Mouse (Mus musculus) midbrain, embryonic 11.5 days (tissue): ENCODE results near the gene Gas7. TPM values are rescaled to one million over a fixed set of nuclear protein-coding genes. Genes with fewer than 3 reads are reported as not detected.

Experiments
- ATAC-seq: fragments of 200-750 bp; cut with Nextera tagmentation; 2 replicates; pipeline ENCODE4 v1.8.0; 2017; ENCODE audit warnings: moderate TSS enrichment, moderate library complexity; ENCODE audit not compliant: low FRiP score
- DNase-seq: peaks from one replicate; pipeline ENCODE4 v3.0.0; 2015; ENCODE audit warnings: low spot score; ENCODE audit errors: missing footprints
- H3K27ac ChIP-seq: fragments of 300-500 bp; sonication (generic); 2 replicates; pipeline ENCODE4 v1.5.1; 2014; ENCODE audit warnings: low read depth, low read length
- H3K27me3 ChIP-seq: fragments of 300-500 bp; sonication (generic); 2 replicates; pipeline ENCODE4 v1.6.1; 2014; ENCODE audit warnings: mild to moderate bottlenecking, low read length, moderate library complexity, mixed read lengths; ENCODE audit not compliant: control insufficient read depth, insufficient read depth
- H3K36me3 ChIP-seq: fragments of 300-500 bp; sonication (generic); 2 replicates; pipeline ENCODE4 v1.6.1; 2014; ENCODE audit warnings: mild to moderate bottlenecking, low read length, moderate library complexity, mixed read lengths; ENCODE audit not compliant: control insufficient read depth, insufficient read depth
- H3K4me1 ChIP-seq: fragments of 300-500 bp; sonication (generic); 2 replicates; pipeline ENCODE4 v1.6.1; 2014; ENCODE audit warnings: low read length; ENCODE audit not compliant: control insufficient read depth, insufficient read depth
- H3K4me2 ChIP-seq: fragments of 300-500 bp; sonication (generic); 2 replicates; pipeline ENCODE4 v1.6.1; 2014; ENCODE audit warnings: mild to moderate bottlenecking, moderate library complexity
- H3K4me3 ChIP-seq: fragments of 300-500 bp; sonication (generic); 2 replicates; pipeline ENCODE4 v1.5.1; 2014; ENCODE audit warnings: low read depth, low read length
- H3K9ac ChIP-seq: fragments of 300-500 bp; sonication (generic); 2 replicates; pipeline ENCODE4 v1.6.1; 2014; ENCODE audit warnings: low read length
- H3K9me3 ChIP-seq: fragments of 300-500 bp; sonication (generic); 2 replicates; pipeline ENCODE4 v1.6.1; 2016; ENCODE audit warnings: low read length; ENCODE audit not compliant: control insufficient read depth
- WGBS: fragments of 180-500 bp; shearing (Covaris S2); extraction: QIAGEN DNeasy Blood & Tissue Kit; methylation state at CpG from one replicate; pipeline ENCODE4 v1.1.7; 2014; 5-methylcytosine and 5-hydroxymethylcytosine counted together
- polyA plus RNA-seq: library from polyadenylated mRNA; unstranded; fragments of >200 nt; fragmentation: Nextera tagmentation; extraction: Ambion mirVana; gene quantifications from 2 replicates; pipeline ENCODE4 v1.2.1, GENCODE M21; 2014

Gene Gas7
- polyA plus RNA-seq, result 2.3 and 2.8 TPM in 2 replicates

DNA sequence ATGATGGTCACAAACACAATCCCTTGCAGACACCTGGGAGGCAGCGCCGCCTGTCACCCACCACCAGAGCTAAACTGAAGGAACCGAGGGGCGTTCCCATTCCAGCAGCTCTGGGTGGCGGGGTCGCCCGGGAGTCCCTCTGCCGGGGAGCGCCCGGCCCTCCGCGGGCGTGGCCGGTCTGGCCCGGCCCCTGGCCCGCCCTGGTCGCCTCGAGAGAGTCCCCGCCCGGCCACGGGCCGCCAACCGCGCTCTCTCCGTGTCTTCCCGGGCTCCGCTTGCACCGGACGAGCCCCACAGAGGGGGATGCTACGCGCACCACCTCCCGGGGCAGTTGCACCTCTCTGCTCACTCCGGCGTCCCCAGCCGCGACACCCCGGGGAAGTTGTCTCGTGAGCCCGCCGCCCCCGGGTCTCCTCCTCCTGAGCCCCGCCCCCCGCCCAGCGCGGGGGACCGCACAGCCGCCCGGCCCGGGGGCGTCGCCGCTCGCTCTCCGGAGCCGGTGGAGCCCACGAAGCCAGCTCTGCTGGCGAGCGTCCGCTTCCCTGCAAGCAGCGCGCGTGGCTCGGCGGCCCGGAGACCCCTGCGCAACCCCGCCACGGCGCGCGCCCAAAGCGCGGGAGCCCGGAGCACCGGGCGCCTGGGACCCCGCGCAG lies at the start of gene Gas7:
TSS of gene Gas7 (plus strand) at position 564 of the 653 bp plus-strand sequence.
- DNase-seq, result peak; percentile 92
- under 1% methylated on average over 77 of the region's 78 CpGs for WGBS
- Histone ChIP-seq H3K9ac (peak within 1 kb of the TSS; percentile 71), H3K9me3 (no peaks in the 10 kb centered on the region), H3K27me3 (peaks cover 13% of the 10 kb centered on the region; the same call in 1 of the 2 replicates), H3K36me3 (no peaks in the 10 kb centered on the region), H3K4me3 (peak within 1 kb of the TSS; percentile 71), H3K4me2 (peak within 1 kb of the TSS; percentile 99), H3K4me1 (no peaks in the 10 kb centered on the region; the same call in 1 of the 2 replicates), H3K27ac (no peak within 1 kb of the TSS)
- ATAC-seq, result peak; percentile 89

DNA sequence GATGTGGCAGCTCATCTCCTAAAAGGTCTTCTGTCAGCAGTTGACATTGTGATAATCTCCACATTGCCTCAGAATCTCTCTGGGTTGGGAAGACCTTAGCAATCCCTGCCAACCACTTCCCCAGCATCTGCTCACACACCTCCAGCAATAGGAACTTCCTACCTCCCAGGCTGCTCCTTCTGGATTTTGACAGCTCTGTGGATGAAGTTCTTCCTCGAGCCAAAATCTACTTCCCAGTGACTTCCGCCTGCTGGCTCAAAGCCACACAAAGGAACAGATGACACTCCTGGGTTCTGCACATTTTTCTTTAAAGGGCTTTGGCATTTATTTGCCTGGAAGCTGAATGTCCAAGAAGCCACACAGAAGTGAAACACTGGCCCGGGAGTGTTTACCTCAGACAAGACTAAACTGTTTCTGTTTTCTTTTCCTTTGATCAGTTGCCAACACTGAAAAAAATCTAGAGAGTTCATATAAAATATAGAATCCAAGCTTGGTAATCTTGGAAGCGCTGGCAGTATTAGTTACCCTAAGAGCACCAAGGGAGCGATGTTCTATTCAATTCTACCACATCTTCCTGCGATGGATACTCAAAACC lies 40.8 kb upstream of the Gas7 start:
- DNase-seq (no peak), ATAC-seq (no peak)
- Histone ChIP-seq H3K27ac (no peak overlapping the region), H3K4me2 (no peak overlapping the region), H3K4me1 (no peaks in the 10 kb centered on the region), H3K4me3 (no peak overlapping the region), H3K36me3 (no peaks in the 10 kb centered on the region), H3K9me3 (no peaks in the 10 kb centered on the region), H3K27me3 (no peaks in the 10 kb centered on the region), H3K9ac (no peak overlapping the region)
- 86% methylated on average over 6 of the region's 6 CpGs for WGBS

DNA sequence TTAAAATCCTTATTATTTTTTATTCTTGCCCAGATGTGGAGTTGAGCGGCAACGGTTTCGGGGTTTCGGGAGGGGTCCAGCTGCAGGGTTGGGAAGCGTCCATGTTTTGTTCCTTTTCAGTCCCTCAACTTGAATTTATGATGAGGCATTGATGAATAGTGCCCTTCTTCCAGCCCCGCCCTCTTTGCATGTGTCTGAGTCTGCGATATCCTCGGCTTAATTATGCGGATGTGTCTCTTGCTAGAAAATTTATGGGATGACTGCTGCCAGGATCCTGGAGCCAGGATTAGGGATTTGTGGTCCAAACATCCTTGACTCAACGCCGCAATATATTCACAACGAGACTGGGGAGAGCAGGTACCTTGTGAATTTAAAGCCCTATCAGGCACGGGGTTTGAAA lies 31.7 kb upstream of the Gas7 start:
- Histone ChIP-seq H3K9ac (no peak overlapping the region), H3K9me3 (no peaks in the 10 kb centered on the region), H3K4me3 (no peak overlapping the region), H3K27ac (no peak overlapping the region), H3K4me2 (no peak overlapping the region), H3K4me1 (no peaks in the 10 kb centered on the region), H3K27me3 (no peaks in the 10 kb centered on the region), H3K36me3 (no peaks in the 10 kb centered on the region)
- 93% methylated on average over 13 of the region's 13 CpGs for WGBS
- no peak for ATAC-seq
- DNase-seq, result no peak

GRCm38 (mm10) chr11:67428196-67428595 lies 27.0 kb upstream of the Gas7 start:
- DNase-seq (peak; percentile 86), ATAC-seq (no peak)
- Histone ChIP-seq H3K9ac (no peak overlapping the region), H3K27ac (no peak overlapping the region), H3K4me3 (no peak overlapping the region), H3K9me3 (no peaks in the 10 kb centered on the region), H3K36me3 (no peaks in the 10 kb centered on the region), H3K4me2 (no peak overlapping the region), H3K4me1 (no peaks in the 10 kb centered on the region), H3K27me3 (no peaks in the 10 kb centered on the region)
- WGBS, result 36% methylated on average over 3 of the region's 3 CpGs

DNA sequence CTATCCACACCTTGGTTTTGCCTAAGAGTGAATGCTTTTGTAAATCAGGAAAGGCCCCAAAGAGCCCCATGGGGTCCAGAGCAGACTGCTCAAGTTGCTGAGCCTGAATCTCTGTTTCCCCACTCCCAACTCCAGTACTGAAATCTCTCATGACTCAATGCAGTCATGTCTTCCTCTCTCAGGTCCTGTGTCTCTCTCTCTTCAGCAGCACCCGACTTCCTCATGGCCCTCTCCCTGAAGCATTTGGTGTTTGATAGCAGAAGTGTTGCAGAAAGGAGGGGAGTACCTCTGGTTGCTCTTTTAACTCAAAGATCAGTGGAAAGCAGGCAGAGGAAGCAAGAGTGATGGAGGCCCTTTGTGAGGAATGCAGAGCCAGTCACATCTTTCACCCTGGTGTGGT lies 25.4 kb upstream of the Gas7 start:
- H3K36me3 ChIP-seq, result no peaks in the 10 kb centered on the region
- no peaks in the 10 kb centered on the region for H3K9me3 ChIP-seq
- no peak overlapping the region for H3K27ac ChIP-seq
- DNase-seq (no peak), ATAC-seq (no peak)
- no peak overlapping the region for H3K4me2 ChIP-seq
- WGBS, result 71% methylated on average over 1 of the region's 1 CpGs
- no peak overlapping the region for H3K9ac ChIP-seq
- no peaks in the 10 kb centered on the region for H3K27me3 ChIP-seq
- no peaks in the 10 kb centered on the region for H3K4me1 ChIP-seq
- H3K4me3 ChIP-seq, result no peak overlapping the region

DNA sequence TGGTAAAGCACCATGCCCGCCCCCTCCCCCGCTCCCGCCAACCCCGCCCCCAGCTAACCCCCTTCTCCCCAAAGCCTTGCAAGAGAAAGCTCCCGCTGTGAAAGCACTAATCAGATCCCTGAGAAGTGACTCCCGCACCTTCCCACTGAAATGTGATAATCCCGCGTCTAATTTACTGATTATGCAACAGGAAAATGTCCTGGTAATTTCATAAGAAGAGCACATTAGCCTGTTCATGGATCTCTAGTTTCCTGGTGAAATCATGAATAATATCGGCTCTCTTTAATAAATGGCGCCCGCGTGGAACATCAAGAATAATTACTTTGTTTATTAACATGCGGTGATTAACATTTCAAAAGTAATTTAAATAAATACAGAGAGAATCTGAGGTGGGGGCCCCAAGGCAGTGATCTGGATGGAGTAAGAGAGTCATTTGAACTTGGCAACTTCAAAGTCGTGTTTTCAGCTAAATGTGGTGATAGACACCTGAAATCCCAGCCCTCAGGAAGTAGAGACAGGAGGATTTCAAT lies 24.1 kb upstream of the Gas7 start:
- Histone ChIP-seq H3K9ac (no peak overlapping the region), H3K27me3 (no peaks in the 10 kb centered on the region), H3K4me1 (no peaks in the 10 kb centered on the region), H3K4me2 (no peak overlapping the region), H3K4me3 (no peak overlapping the region), H3K9me3 (no peaks in the 10 kb centered on the region), H3K27ac (no peak overlapping the region), H3K36me3 (no peaks in the 10 kb centered on the region)
- ATAC-seq (no peak), DNase-seq (peak; percentile 84)
- WGBS, result 31% methylated on average over 14 of the region's 14 CpGs

- Histone ChIP-seq H3K36me3 (no peaks in the 10 kb centered on the region), H3K4me2 (no peak overlapping the region), H3K27me3 (no peaks in the 10 kb centered on the region), H3K9ac (no peak overlapping the region), H3K4me1 (no peaks in the 10 kb centered on the region), H3K9me3 (no peaks in the 10 kb centered on the region), H3K4me3 (no peak overlapping the region), H3K27ac (no peak overlapping the region)
- 67% methylated on average over 4 of the region's 4 CpGs for WGBS
- ATAC-seq, result no peak
- DNase-seq, result peak; percentile 88
These were observed 23.4 kb upstream of the Gas7 start for GRCm38 (mm10) chr11:67431864-67432263.

GRCm38 (mm10) chr11:67433763-67434162 lies 21.5 kb upstream of the Gas7 start:
- no peaks in the 10 kb centered on the region for H3K36me3 ChIP-seq
- H3K4me1 ChIP-seq, result no peaks in the 10 kb centered on the region
- H3K27ac ChIP-seq, result no peak overlapping the region
- H3K9ac ChIP-seq, result no peak overlapping the region
- H3K9me3 ChIP-seq, result no peaks in the 10 kb centered on the region
- ATAC-seq (no peak), DNase-seq (no peak)
- 94% methylated on average over 5 of the region's 5 CpGs for WGBS
- no peak overlapping the region for H3K4me2 ChIP-seq
- no peak overlapping the region for H3K4me3 ChIP-seq
- no peaks in the 10 kb centered on the region for H3K27me3 ChIP-seq

DNA sequence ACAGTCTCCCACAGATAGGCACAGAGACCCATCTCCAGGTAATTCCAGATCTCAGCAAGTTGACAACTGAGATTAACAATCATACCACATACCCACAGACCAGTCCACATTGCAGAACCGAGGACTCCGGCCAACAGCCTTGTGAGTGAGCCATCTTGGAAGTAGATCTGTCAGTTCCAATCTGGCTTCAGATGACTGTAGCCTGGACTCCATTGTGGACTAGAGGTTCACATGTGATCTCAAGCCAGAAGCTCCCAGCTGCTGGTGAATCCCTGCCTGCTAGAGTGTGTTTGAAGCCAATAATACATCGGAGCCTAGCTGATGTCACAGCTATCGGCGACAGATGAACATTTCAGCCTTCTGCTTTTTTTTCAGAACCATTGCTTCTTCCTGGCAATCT lies 16.5 kb upstream of the Gas7 start:
- WGBS, result 94% methylated on average over 5 of the region's 5 CpGs

More for the DNA sequence above, 16.5 kb upstream of the Gas7 start:
- Histone ChIP-seq H3K4me1 (no peaks in the 10 kb centered on the region), H3K4me3 (no peak overlapping the region), H3K9me3 (no peaks in the 10 kb centered on the region), H3K27me3 (no peaks in the 10 kb centered on the region), H3K4me2 (no peak overlapping the region), H3K9ac (no peak overlapping the region), H3K36me3 (no peaks in the 10 kb centered on the region), H3K27ac (no peak overlapping the region)
- no peak for ATAC-seq
- DNase-seq, result no peak
